Mouse (Mus musculus): Measurements from ENCODE around the gene Gm49380. TPM values are rescaled to one million over a fixed set of nuclear protein-coding genes. Genes with fewer than 3 reads are reported as not detected.
A peak's percentile ranks its signal among the peaks of the same experiment; 100 is the strongest.
"Not testable (repeated sequence)": the region's sequence is repeated elsewhere in the genome, so short reads cannot be mapped to it uniquely, and the experiment has no call there.

Gene Gm49380
- total RNA-seq, 2 experiments from 2014 or later: 0.82 to 2.4 TPM

DNA sequence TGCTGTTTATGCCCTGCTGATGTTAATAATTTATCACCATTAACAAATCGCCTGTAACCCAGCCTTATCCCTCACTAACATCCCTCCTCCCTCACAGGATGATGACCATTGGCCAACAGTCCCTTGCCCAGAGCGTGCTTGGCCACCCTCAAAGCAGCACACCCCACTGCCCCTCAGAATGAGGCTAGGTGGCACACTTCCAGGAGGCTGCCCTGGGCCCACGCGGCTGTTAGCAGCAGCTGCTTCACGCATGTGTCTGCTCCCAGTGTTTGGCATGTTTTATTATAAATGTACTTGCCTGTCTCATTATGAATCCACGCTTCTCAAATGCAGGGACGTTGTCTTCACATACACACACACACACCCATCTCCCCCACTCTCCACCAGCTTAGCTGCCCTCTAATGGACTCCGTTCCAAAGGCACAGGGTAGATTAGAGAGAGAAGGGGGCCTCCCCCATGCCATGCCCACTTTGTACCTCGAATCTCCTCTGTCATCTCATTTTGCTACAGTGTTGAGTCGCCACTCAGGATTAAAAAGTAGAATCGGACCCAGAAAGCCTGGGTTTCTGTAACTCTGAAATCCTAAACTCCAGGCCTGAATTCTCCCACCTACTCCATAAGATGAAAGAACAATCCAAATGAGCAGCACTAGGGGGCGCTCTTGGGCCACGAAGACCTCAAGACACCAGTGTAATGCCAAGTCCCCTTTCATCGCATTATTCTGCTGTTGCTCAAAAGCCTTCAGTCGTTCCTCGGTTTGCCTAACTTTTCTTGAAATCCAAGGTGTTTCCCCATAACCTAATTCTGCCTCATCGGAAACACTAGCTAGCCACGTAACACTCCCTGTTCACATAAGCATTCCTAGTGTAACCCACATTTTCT is 12.5 kb upstream of the Gm49380 start:
- peak; percentile 65 for DNase-seq

DNA sequence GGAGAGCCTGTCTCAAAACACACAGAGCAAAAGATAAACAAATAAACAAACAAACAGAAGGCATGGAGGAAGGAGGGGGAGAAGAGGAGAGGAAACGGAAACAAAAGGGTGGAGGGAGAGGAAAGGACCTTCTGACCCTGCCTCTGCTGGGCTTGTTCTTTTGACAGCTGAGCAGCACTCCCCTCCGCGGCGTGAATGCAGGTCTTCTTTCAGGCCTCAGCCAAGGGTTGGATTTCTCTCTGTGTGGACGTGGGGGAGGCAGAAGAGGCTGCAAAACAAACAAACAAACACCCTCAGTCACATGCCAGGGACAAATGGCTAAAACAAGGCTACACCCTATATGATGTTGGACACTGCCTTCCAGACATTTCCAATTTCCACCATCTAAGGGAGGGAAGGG is 11.7 kb upstream of the Gm49380 start:
- no peak for DNase-seq

DNA sequence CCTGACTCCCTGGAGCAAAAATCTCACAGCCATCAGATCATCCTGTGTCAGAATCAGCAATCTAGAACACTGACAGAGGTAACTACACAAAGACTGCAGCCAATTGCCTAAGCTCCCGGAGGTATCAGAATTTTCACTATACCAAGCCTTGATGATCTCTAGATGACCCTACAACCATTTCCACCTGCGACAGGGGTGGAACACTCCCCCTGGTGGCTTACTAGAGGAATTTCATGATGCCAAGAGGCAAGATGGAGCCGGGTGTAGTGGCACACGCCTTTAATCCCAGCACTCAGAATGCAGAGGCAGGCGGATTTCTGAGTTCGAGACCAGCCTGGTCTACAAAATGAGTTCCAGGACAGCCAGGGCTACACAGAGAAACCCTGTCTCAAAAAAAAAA is 11.0 kb upstream of the Gm49380 start:
- DNase-seq: no peak

DNA sequence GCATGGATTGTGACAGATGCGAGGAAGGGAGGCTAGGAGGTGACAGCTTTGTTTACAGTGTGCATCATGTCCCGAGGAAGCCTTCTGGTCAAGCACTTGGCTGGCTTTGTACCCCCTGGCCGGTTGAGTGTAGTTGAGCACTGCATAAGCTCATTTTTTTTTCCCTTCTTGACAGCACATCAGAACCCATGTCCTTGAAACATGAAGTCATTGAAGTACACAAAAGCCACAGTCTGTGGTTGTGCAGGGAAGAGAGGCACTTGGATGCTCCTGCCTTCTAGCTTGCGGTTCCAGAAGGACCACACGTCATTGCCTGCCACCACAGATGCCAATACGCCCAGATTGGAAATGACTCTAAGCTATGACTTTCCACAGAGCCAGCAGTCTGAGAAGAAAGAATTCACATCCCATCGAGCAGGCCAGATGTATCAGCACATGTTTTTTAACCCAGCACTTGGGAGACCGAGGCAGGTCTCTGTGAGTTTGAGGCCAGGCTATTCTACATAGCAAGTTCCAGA is 6.7 kb upstream of the Gm49380 start:
- DNase-seq: no peak

DNA sequence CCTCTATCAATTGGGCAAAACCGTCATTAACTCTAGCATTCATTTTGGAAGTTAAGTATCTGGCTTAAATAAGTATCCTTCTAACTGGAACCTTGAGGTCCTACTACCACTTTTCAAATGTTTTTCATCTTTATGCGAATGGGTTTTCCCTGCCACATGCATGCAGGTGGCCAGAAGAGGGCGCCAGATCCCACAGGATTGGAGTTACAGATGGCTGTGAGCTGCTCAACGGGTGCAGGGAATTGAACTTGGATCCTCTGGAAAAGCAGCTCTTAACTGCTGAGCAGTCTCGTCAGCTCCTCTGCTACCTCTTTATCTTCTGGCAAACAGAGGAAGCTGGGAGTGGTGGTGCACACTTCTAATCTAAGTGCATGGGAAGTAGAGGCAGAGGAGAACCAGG is 5.7 kb upstream of the Gm49380 start:
- no peak for DNase-seq

DNA sequence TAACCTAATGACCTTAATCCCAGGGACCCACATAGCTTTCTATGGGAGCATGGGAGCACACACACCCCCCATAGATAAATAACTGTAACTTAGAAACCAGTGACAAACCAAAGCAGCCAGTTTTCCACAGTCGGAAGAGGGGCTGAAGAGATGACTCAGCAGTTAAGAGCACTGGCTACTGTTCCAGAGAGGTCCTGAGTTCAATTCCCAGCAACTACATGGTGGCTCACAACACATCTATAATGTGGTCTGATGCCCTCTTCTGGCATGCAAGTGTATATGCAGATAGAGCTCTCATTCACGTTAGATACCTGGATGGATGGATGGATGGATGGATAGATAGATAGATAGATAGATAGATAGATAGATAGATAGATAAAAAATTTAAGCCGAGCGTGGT is 2.9 kb upstream of the Gm49380 start:
- no peak for DNase-seq

DNA sequence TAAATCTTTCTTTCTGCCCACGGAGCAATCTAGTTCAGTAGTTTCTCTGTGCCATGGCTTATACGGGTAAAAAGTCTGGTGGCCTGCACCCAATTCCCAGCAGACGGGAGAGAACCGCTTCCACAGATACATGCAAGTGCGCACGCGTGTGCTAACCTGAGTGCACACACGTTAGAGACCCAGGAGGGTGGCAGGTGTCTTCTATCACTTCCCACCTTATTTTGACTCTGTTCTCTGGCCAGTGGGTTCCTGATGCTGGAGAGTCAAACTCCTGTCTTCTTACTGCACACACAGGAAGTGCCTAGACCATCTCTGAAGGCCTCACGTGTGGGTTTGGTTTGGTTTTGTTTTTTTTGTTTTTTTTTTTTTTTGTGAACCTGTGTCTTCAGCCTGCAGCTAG is 2.3 kb upstream of the Gm49380 start:
- DNase-seq: no peak

DNA sequence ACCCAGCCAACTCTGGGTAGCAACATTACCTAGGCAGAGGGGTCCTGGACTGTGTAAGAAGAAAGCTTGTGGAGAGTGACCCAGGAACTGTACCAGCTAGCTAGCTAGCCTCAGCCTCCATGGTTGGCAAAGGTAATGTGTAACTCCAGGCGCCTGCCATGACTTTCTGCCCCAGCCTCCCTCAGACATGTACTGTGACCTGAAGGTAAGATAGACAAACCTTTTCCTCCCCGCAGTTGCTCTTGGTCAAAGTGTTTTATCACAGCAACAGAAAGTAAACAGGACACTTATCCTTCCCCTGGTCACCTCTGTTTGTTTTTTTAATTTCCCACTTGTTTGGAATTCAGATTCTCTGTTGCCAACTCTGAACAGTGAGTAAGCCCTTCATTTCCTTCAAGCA is 1.2 kb upstream of the Gm49380 start:
- no peak for DNase-seq

DNA sequence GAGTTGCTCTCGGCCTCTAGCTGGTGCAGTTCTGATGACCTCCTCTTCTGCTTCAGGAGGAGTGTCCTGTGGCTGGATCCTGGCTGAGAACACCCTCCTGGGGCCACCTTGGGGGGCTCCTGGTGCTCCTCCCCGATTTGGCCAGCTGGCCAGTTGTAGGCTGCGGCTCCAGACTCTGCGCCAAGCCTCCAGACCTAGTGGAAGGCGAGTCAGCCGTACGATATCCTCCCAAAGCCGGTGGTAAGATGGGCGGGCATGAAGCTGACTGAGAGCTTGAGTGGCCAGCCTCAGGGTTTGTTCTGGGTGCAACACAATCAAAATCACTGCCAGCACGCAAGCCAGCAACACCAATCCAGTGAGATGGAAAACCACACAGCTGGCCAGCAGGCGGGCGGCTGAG is 1.4 kb downstream of the Gm49380 start:
- not testable (repeated sequence) for DNase-seq

DNA sequence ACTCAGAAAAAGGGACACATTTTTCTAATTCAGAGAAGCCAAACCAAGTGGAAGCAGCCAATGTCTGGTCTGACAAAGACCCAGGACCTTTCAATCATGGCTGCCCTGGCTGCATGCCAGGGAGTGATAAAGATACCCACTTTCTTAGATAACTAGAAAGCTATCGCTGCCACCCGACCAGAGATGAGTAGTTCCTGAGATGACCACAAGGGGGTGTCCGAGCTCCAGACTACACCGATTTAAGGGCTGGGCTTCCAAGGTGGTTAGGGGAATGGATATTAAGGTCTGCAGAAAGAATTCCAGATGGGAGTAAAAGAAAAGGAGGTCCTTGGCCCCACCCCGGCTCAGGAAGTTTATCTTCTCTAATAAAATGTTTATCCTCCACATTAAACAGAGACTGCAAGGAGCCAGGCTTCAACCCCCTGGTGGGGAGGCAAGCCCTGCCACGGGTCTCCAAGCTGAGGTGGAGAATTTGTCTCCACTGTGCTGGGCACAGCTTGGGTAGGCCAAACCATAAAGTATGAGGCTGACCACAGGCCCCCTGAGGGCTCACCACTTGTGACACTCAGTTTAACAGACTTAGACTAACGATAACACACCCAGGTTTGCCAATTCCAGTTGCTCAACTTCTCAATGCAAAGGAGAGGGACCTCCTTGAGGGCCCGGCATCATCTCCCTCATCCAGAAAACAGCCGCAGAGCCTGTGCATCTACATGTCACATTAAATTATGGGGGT is 3.8 kb downstream of the Gm49380 start:
- no peak for DNase-seq

DNA sequence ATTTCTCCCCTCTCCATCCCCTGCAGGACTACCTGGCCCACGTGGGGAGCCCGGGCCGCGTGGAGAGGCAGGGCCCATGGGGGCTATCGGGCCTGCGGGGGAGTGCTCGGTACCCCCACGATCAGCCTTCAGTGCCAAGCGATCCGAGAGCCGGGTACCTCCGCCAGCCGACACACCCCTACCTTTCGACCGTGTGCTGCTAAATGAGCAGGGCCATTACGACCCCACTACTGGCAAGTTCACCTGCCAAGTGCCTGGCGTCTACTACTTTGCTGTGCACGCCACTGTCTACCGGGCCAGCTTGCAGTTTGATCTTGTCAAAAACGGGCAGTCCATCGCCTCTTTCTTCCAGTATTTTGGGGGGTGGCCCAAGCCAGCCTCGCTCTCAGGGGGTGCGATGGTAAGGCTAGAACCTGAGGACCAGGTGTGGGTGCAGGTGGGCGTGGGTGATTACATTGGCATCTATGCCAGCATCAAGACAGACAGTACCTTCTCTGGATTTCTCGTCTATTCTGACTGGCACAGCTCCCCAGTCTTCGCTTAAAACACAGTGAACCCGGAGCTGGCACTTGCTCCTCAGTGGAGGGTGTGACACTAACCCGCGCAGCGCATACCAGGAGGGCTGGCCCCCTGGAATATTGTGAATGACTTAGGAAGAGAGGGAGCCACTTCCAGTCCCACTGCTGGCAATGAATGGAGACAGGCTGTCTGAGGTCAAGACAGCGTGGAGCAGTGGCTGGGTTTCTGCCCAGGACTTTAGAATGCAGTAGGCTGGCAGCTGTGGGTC is 4.8 kb downstream of the Gm49380 start:
- DNase-seq: no peak

DNA sequence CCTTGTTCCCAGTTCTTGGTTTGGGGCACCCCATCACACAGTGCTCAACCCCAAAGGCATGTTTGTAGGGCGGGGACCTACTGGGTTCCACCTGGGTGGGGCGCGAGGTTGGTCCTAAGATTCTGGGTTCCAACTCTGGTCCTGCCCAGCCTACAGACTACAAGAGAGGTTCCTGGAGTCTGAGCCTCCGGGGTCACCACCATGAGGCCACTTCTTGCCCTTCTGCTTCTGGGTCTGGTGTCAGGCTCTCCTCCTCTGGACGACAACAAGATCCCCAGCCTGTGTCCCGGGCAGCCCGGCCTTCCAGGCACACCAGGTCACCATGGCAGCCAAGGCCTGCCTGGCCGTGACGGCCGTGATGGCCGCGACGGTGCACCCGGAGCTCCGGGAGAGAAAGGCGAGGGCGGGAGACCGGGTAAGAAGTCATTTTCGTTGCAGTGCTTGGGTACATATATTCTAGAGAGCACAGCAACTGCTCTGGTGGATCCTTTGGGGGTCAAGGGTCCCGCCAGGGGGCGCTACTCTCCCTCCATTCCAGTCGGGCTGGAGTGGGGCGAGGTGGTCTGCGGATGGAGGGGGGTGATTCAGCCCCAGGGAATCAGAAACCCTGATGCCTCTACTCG is 5.6 kb downstream of the Gm49380 start:
- no peak for DNase-seq

DNA sequence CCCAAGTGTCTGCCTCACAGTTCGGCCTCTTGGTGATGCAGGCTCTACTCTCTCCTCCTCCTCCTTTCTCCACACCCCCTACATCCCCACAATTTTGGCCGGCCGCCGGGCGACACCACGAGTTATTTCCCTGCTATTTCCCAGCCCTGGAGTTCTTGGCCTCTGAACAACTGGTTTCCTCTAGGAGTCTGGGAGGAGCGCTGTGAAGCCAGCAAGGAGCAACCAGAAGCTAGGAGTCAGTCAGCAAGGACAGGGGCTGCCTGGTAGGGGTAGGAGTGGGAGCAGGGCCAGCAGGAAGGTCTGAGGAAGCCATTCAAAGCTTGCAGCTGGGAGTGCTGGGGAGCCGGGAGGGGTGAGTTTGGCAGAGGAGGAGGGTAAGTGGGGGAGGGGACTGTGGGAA is 6.2 kb downstream of the Gm49380 start, which contains the start of gene C1qtnf5:
Gene C1qtnf5 (plus strand): TSS at position 136 of the 400 bp plus-strand sequence.
- peak; percentile 89 for DNase-seq

DNA sequence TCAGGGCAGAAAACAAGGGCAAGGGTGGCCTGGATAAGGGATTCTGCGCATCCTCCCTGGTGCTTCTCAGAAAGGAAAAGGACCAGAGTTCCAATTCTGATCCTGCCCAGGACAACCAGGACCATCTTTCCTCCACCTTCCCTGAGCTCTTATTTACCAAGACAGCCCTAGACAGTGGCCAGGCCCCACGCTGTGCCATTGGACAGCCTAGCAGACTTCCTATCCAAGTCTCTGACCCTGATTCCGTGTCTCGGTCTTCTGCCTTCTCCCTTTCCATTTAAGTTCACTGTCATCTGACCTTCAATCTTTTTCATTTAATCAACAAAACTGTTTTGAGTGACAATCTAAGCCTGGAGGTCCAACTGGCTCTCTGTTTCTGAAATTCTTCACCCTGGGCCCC is 6.7 kb downstream of the Gm49380 start:
- DNase-seq: no peak

DNA sequence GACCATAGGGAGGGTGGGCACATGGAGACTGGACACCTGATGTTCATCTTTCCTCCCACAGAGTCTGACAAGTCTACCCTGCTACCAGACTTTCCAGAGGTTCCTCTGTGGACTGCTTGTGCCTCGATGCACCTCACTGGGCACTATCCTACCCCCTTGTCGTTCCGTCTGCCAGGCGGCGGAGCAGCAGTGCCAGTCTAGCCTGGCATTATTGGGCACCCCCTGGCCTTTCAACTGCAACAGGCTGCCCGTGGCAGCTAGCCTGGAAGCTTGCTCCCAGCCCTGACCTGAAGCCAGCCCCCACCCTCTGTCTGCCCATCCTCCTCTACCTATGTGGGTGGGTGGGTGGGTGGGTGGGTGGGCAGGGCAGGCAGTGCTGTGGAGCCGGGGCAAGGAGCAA is 7.1 kb downstream of the Gm49380 start:
- DNase-seq: no peak

DNA sequence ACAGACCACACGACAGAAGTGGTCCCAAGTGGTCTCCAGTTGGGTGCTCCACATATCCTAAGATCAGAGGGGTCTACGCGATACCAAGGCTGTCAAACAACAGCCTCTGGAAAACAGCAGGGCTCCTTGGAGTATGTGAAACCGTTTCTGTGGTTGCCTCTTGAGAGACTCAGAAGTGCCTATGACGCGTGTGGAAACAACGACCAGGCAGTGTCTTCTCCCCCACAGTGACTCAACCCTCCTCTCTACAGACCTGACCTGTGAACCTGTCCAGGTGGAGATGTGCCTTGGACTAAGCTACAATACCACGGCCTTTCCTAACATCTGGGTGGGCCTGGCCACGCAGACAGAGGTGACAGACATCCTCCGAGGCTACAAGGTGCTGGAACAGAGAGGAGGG is 7.5 kb downstream of the Gm49380 start:
- no peak for DNase-seq

DNA sequence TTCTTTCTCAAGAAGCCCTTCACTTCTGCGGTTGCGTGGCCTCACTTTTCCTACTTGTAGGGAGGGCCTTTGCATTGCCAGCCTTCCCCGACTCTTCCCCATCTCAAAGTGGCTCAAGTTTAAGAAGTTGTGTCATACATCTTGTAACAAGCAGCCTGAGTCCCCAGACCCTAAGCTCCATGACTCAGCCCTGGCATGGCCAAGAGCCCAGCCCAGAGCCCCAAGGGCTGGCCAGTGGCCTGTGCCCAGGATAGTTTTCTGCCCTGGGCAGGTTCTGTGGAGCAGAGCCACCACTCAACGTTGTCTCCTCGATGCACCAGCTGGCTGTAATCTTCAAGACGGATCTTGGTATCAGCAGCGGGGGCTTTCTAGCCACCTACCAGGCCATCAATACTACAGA is 8.4 kb downstream of the Gm49380 start:
- DNase-seq: no peak

DNA sequence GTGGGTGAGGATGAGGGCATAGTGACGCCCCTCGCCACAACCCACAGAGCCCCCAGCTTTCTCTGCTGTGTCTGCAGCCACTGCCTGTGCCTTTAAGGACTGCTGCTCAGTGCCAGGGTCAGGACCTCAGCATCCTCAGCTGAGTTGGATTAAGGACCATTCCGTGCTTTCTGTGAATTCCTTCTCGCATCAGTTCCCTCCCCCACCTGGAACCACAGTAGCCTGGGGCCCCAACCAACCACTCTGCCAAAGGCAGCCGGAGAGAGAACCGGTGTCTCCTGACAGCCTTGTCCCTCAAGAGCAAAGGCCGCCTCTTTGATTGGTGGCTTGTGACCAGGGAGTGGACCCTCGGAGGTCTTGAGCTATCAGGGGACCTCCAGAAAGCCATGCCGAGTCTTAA is 11.8 kb downstream of the Gm49380 start, which contains the start of gene Mfrp:
Gene Mfrp (plus strand): TSS at position 240 of the 400 bp plus-strand sequence.
- no peak for DNase-seq

DNA sequence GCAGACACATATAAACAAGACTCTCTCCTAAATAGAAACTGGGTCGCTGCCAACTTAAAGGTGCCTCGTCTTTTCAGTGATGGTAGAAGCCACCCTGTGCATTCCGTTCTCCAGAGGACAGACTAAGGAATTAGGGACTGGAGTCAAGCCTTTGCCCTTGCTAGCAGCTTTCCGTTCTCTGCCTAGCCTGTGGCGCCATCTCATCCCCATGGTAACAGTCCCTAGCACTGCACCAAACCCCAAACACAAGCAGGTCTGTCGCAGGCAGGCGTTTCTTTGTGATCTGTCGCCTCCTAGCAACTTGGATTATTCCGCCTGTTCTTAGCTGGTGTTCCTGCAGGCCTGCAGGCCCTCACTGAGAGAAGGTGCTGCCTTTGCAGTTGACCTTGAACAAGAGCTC is 16.8 kb downstream of the Gm49380 start:
- DNase-seq: peak; percentile 18

DNA sequence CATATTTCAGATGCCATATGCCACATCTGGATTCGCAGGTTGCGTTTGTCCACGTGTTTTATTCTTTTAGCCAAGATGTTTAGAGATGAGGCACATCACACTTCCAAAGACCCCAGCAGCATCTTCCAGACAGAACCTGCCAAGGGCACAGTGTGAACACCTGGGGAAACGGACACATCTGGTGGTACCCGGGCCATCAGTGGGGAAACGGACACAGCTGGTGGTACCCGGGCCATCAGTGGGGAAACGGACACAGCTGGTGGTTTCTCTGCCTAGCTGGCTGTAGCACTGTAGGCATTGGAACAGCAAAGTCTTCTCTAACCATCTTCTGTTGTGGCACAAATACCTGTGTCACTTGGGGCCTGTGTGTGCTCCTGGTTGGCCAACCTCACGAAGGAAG is 17.5 kb downstream of the Gm49380 start:
- no peak for DNase-seq

DNA sequence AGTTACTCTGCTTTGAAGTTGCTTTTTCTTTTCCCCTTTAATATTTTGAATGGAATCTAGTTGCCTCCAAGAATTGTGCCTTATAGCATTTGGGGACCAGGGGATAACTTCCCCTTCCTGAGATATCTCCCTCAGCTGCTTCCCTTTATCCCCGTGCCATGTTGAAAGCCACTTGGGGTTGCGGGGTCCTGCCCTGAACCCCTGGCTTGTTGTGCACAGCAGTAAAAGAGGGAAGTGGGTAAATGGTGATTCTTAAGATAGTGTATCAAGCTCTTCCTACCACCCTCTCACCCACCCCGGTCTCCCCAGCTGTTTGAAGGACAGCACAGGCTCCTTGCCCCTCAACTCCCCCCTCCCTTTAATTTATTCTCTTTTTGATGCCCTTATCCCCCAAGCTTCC is 18.6 kb downstream of the Gm49380 start:
- no peak for DNase-seq

Measured in gastrocnemius, postnatal 25 days (tissue).